Mouse (Mus musculus): ENCODE results near the gene Vps18. TPM values are rescaled to one million over a fixed set of nuclear protein-coding genes. Genes with fewer than 3 reads are reported as not detected.
A peak's percentile ranks its signal among the peaks of the same experiment; 100 is the strongest.

The Vps18 gene
- polyA plus RNA-seq, 1 experiment from 2014 or later, result 7.7 TPM

- ATAC-seq (ENCODE audit: low FRiP score, low TSS enrichment), result no peak
- Histone ChIP-seq H3K9ac (ENCODE audit: low read length) (no peak overlapping the region), H3K4me3 (ENCODE audit: low read depth, low read length) (no peak overlapping the region), H3K27me3 (ENCODE audit: control insufficient read depth, insufficient read depth, low read length) (no peaks in the 10 kb centered on the region), H3K4me2 (replicated peaks; ENCODE audit: low read depth) (no peak overlapping the region), H3K9me3 (ENCODE audit: control insufficient read depth, low read length) (no peaks in the 10 kb centered on the region), H3K27ac (replicated peaks) (no peak overlapping the region), H3K36me3 (ENCODE audit: control insufficient read depth, insufficient read depth, low read length) (peaks cover 11% of the 10 kb centered on the region), H3K4me1 (replicated peaks; ENCODE audit: control insufficient read depth, insufficient read depth) (peaks cover 8% of the 10 kb centered on the region)
- 90% methylated on average over 2 of the region's 2 CpGs for WGBS
- TF ChIP-seq EP300 (optimal IDR thresholded peaks at IDR 0.05) (no peak), CTCF (IDR thresholded peaks at IDR 0.05; ENCODE audit: low read depth) (no peak)
- no peak for DNase-seq (ENCODE audit: low spot score)
Observed at GRCm38 (mm10) chr2:119298839-119299238, 10.3 kb downstream of the Vps18 start.

GRCm38 (mm10) chr2:119299981-119300818, 11.7 kb downstream of the Vps18 start:
- peak; percentile 94 for DNase-seq (ENCODE audit: low spot score)
- Histone ChIP-seq H3K4me1 (replicated peaks; ENCODE audit: control insufficient read depth, insufficient read depth) (peaks cover 10% of the 10 kb centered on the region), H3K4me3 (ENCODE audit: low read depth, low read length) (0 out of 2 replicates have a peak overlapping the region, but pooled peaks have one; percentile 18), H3K9ac (ENCODE audit: low read length) (peak overlapping the region; percentile 43; the same call in 1 of the 2 replicates), H3K27me3 (ENCODE audit: control insufficient read depth, insufficient read depth, low read length) (no peaks in the 10 kb centered on the region), H3K4me2 (replicated peaks; ENCODE audit: low read depth) (peak overlapping the region; percentile 45), H3K36me3 (ENCODE audit: control insufficient read depth, insufficient read depth, low read length) (peaks cover 11% of the 10 kb centered on the region), H3K9me3 (ENCODE audit: control insufficient read depth, low read length) (no peaks in the 10 kb centered on the region), H3K27ac (replicated peaks) (peak overlapping the region; percentile 71)
- TF ChIP-seq EP300 (optimal IDR thresholded peaks at IDR 0.05), result no peak
- peak; percentile 82 for TF ChIP-seq CTCF (IDR thresholded peaks at IDR 0.05; ENCODE audit: low read depth)
- ATAC-seq (ENCODE audit: low FRiP score, low TSS enrichment), result peak; percentile 94
- 6% methylated on average over 14 of the region's 15 CpGs for WGBS

- peak overlapping the region; percentile 45 for H3K4me2 ChIP-seq (replicated peaks; ENCODE audit: low read depth)
- TF ChIP-seq CTCF (IDR thresholded peaks at IDR 0.05; ENCODE audit: low read depth) (no peak), EP300 (optimal IDR thresholded peaks at IDR 0.05) (no peak)
- H3K27me3 ChIP-seq (ENCODE audit: control insufficient read depth, insufficient read depth, low read length), result no peaks in the 10 kb centered on the region
- no peak overlapping the region for H3K9ac ChIP-seq (ENCODE audit: low read length)
- peaks cover 8% of the 10 kb centered on the region for H3K36me3 ChIP-seq (ENCODE audit: control insufficient read depth, insufficient read depth, low read length)
- ATAC-seq (ENCODE audit: low FRiP score, low TSS enrichment) (peak; percentile 4; the same call in 1 of the 2 replicates), DNase-seq (ENCODE audit: low spot score) (peak; percentile 26)
- peaks cover 10% of the 10 kb centered on the region for H3K4me1 ChIP-seq (replicated peaks; ENCODE audit: control insufficient read depth, insufficient read depth)
- H3K27ac ChIP-seq (replicated peaks), result peak overlapping the region; percentile 71; the same call in 1 of the 2 replicates
- 44% methylated on average over 7 of the region's 7 CpGs for WGBS
- H3K4me3 ChIP-seq (ENCODE audit: low read depth, low read length), result no peak overlapping the region
- H3K9me3 ChIP-seq (ENCODE audit: control insufficient read depth, low read length), result no peaks in the 10 kb centered on the region
Observed at GRCm38 (mm10) chr2:119300819-119301493, 12.4 kb downstream of the Vps18 start.

GRCm38 (mm10) chr2:119302876-119303275, 14.3 kb downstream of the Vps18 start:
- H3K9me3 ChIP-seq (ENCODE audit: control insufficient read depth, low read length), result no peaks in the 10 kb centered on the region
- no peak for TF ChIP-seq CTCF (IDR thresholded peaks at IDR 0.05; ENCODE audit: low read depth)
- TF ChIP-seq EP300 (optimal IDR thresholded peaks at IDR 0.05), result no peak

GRCm38 (mm10) chr2:119304391-119304790, 15.9 kb downstream of the Vps18 start:
- TF ChIP-seq CTCF (IDR thresholded peaks at IDR 0.05; ENCODE audit: low read depth) (no peak), EP300 (optimal IDR thresholded peaks at IDR 0.05) (no peak)
- no peaks in the 10 kb centered on the region for H3K36me3 ChIP-seq (ENCODE audit: control insufficient read depth, insufficient read depth, low read length)
- no peak for DNase-seq (ENCODE audit: low spot score)
- H3K27me3 ChIP-seq (ENCODE audit: control insufficient read depth, insufficient read depth, low read length), result no peaks in the 10 kb centered on the region
- 45% methylated on average over 3 of the region's 3 CpGs for WGBS
- no peak overlapping the region for H3K9ac ChIP-seq (ENCODE audit: low read length)
- no peaks in the 10 kb centered on the region for H3K9me3 ChIP-seq (ENCODE audit: control insufficient read depth, low read length)
- H3K27ac ChIP-seq (replicated peaks), result peak overlapping the region; percentile 40; the same call in 1 of the 2 replicates
- ATAC-seq (ENCODE audit: low FRiP score, low TSS enrichment), result no peak
- no peak overlapping the region for H3K4me3 ChIP-seq (ENCODE audit: low read depth, low read length)
- H3K4me1 ChIP-seq (replicated peaks; ENCODE audit: control insufficient read depth, insufficient read depth), result peaks cover 10% of the 10 kb centered on the region
- no peak overlapping the region for H3K4me2 ChIP-seq (replicated peaks; ENCODE audit: low read depth)

More at GRCm38 (mm10) chr2:119302876-119303275, 14.3 kb downstream of the Vps18 start:
- Histone ChIP-seq H3K27me3 (ENCODE audit: control insufficient read depth, insufficient read depth, low read length) (no peaks in the 10 kb centered on the region), H3K27ac (replicated peaks) (no peak overlapping the region), H3K36me3 (ENCODE audit: control insufficient read depth, insufficient read depth, low read length) (no peaks in the 10 kb centered on the region), H3K4me1 (replicated peaks; ENCODE audit: control insufficient read depth, insufficient read depth) (peaks cover 10% of the 10 kb centered on the region), H3K4me3 (ENCODE audit: low read depth, low read length) (no peak overlapping the region), H3K4me2 (replicated peaks; ENCODE audit: low read depth) (no peak overlapping the region), H3K9ac (ENCODE audit: low read length) (no peak overlapping the region)
- WGBS, result 75% methylated on average over 6 of the region's 6 CpGs
- ATAC-seq (ENCODE audit: low FRiP score, low TSS enrichment), result no peak
- no peak for DNase-seq (ENCODE audit: low spot score)

Data from stomach, postnatal 0 days (tissue).